Mouse (Mus musculus): ENCODE data around the gene Mag.

DNA sequence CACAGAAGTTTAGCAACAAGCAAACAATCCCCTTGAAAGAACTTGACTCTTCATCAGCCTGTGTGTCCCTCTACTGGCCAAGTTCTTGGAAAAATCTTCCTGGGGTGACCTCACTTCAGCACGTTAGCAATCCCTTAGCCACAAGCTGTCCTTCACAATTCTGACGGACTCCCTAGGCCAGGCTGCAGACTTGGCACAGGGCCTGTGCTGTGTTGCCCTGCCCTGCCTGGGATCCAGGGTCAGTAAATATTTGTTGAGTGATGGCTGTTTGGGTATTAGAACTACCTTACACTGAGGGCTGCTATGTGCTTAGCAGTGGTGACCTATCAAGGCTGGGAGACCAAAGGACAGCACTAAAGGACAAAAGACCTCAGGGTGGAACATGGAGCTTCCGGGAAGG is 39.4 kb upstream of the Mag start:
- TF ChIP-seq HCFC1 (IDR thresholded peaks at IDR 0.05; ENCODE audit: borderline replicate concordance, insufficient read depth, low read length) = no peak
- no peak for TF ChIP-seq ZC3H11A (IDR thresholded peaks at IDR 0.05; ENCODE audit: borderline replicate concordance, low read depth, low read length)
- no peak for TF ChIP-seq MAFK (IDR thresholded peaks at IDR 0.05; ENCODE audit: insufficient read depth, low read depth, low read length)
- no peak for TF ChIP-seq ZNF384 (IDR thresholded peaks at IDR 0.05; ENCODE audit: low read depth, low read length)
